Mouse (Mus musculus) embryonic facial prominence, embryonic 14.5 days (tissue): ENCODE results near the gene Srgap3. TPM values are rescaled to one million over a fixed set of nuclear protein-coding genes. Genes with fewer than 3 reads are reported as not detected.
"Not testable (repeated sequence)": the region's sequence is repeated elsewhere in the genome, so short reads cannot be mapped to it uniquely, and the experiment has no call there.

Experiments
- ATAC-seq: fragments of 200-750 bp; cut with Nextera tagmentation; 2 replicates; pipeline ENCODE4 v1.8.0; 2017; ENCODE audit warnings: low read depth, moderate number of reproducible peaks, moderate TSS enrichment
- DNase-seq: peaks from one replicate; pipeline ENCODE4 v3.0.0-alpha.2; 2015; ENCODE audit warnings: low spot score
- H3K27ac ChIP-seq: fragments of 300-500 bp; sonication (generic); replicated peaks from 2 replicates; pipeline ENCODE4 v1.5.1; 2014; ENCODE audit warnings: low read depth, mild to moderate bottlenecking, low read length, moderate library complexity
- H3K27me3 ChIP-seq: fragments of 300-500 bp; sonication (generic); replicated peaks from 2 replicates; pipeline ENCODE4 v1.6.1; 2014; ENCODE audit warnings: low read length; ENCODE audit not compliant: control insufficient read depth, insufficient read depth
- H3K36me3 ChIP-seq: fragments of 300-500 bp; sonication (generic); 2 replicates; pipeline ENCODE4 v1.6.1; 2014; ENCODE audit warnings: low read length, mixed read lengths; ENCODE audit not compliant: control insufficient read depth, insufficient read depth
- H3K4me1 ChIP-seq: fragments of 300-500 bp; sonication (generic); 2 replicates; pipeline ENCODE4 v1.6.1; 2014; ENCODE audit warnings: antibody characterized with exemption, low read length; ENCODE audit not compliant: control insufficient read depth, insufficient read depth
- H3K4me2 ChIP-seq: fragments of 300-500 bp; sonication (generic); 2 replicates; pipeline ENCODE4 v1.6.1; 2014; ENCODE audit warnings: low read depth, mild to moderate bottlenecking, low read length, moderate library complexity, mixed read lengths
- H3K4me3 ChIP-seq: fragments of 300-500 bp; sonication (generic); 2 replicates; pipeline ENCODE4 v1.5.1; 2014; ENCODE audit warnings: low read depth, mild to moderate bottlenecking, low read length
- H3K9ac ChIP-seq: fragments of 300-500 bp; sonication (generic); 2 replicates; pipeline ENCODE4 v1.6.1; 2014; ENCODE audit warnings: low read depth, mild to moderate bottlenecking, low read length, moderate library complexity, mixed read lengths
- H3K9me3 ChIP-seq: fragments of 300-500 bp; sonication (generic); 2 replicates; pipeline ENCODE4 v1.6.1; 2016; ENCODE audit warnings: low read length; ENCODE audit not compliant: control insufficient read depth
- WGBS: fragments of 180-500 bp; shearing (Covaris S2); extraction: QIAGEN DNeasy Blood & Tissue Kit; methylation state at CpG from one replicate; pipeline ENCODE4 v1.1.7; 2014; 5-methylcytosine and 5-hydroxymethylcytosine counted together
- polyA plus RNA-seq: library from polyadenylated mRNA; unstranded; fragments of >200 nt; fragmentation: Nextera tagmentation; extraction: Ambion mirVana; gene quantifications from 2 replicates; pipeline ENCODE4 v1.2.1, GENCODE M21; 2014

Srgap3 gene
- polyA plus RNA-seq, 1 experiment from 2014 or later = 8.4 TPM

- H3K4me3 ChIP-seq = no peak overlapping the region
- no peaks in the 10 kb centered on the region for H3K9me3 ChIP-seq
- H3K27me3 ChIP-seq = no peaks in the 10 kb centered on the region
- DNase-seq (no peak), ATAC-seq (no peak)
- no peak overlapping the region for H3K27ac ChIP-seq
- no peak overlapping the region for H3K4me2 ChIP-seq
- H3K36me3 ChIP-seq = no peaks in the 10 kb centered on the region
- H3K9ac ChIP-seq = no peak overlapping the region
- 91% methylated on average over 5 of the region's 5 CpGs for WGBS
- no peaks in the 10 kb centered on the region for H3K4me1 ChIP-seq
These were observed 226.5 kb downstream of the Srgap3 start for GRCm38 (mm10) chr6:112720409-112721080.

GRCm38 (mm10) chr6:112719983-112720382 lies 227.1 kb downstream of the Srgap3 start:
- Histone ChIP-seq H3K9me3 (no peaks in the 10 kb centered on the region), H3K36me3 (no peaks in the 10 kb centered on the region)
- 94% methylated on average over 1 of the region's 1 CpGs for WGBS

DNA sequence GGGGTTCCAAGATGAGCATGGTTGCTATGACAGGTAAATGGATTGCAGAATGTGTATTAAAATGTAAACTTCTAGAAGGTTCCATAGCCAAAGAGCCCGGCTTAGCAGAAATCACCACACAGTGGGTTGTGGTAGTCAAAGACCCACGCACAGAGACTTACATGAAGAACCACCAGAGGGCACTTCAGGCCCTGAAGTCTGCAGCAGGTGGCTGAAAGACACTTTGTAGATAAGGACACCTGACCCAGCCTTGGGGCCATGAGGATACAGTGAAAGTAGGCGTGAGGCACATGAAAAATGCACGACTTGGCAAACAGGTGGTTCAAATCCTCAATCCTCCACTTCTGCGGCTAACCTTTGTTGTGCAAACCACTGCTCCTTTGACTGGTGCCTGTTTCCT lies 229.9 kb downstream of the Srgap3 start:
- no peak overlapping the region for H3K4me2 ChIP-seq
- H3K9ac ChIP-seq = no peak overlapping the region
- no peaks in the 10 kb centered on the region for H3K27me3 ChIP-seq
- no peaks in the 10 kb centered on the region for H3K4me1 ChIP-seq
- H3K27ac ChIP-seq = no peak overlapping the region
- peak; percentile 47; the same call in 1 of the 2 replicates for ATAC-seq
- H3K9me3 ChIP-seq = no peaks in the 10 kb centered on the region
- peak; percentile 52 for DNase-seq
- H3K4me3 ChIP-seq = no peak overlapping the region
- WGBS = 54% methylated on average over 5 of the region's 5 CpGs
- no peaks in the 10 kb centered on the region for H3K36me3 ChIP-seq

More at GRCm38 (mm10) chr6:112719983-112720382, 227.1 kb downstream of the Srgap3 start:
- H3K9ac ChIP-seq = no peak overlapping the region
- H3K4me1 ChIP-seq = no peaks in the 10 kb centered on the region
- H3K4me3 ChIP-seq = no peak overlapping the region
- H3K27ac ChIP-seq = no peak overlapping the region
- H3K27me3 ChIP-seq = no peaks in the 10 kb centered on the region
- no peak overlapping the region for H3K4me2 ChIP-seq
- DNase-seq = no peak
- no peak for ATAC-seq

DNA sequence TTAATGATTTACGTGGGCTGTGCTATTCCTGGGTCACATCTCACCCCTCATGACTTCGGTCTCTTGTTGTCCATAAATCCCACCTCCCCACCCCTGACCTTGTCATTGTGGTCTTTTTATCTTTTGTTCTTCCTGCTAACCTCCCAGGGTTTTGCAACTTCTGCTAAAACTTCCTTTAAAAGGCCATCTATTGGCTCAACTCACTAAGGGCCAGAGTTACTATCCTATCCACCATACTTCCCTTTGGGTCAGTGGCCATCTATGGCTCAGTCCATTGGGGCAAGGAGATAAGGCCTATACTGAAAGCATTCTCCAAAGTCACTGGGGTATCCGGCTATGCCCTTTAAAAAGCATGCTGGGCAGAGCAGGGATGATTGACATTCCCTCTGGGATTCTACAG lies 233.1 kb downstream of the Srgap3 start:
- WGBS = 88% methylated on average over 3 of the region's 3 CpGs
- no peaks in the 10 kb centered on the region for H3K36me3 ChIP-seq
- no peaks in the 10 kb centered on the region for H3K27me3 ChIP-seq
- H3K27ac ChIP-seq = no peak overlapping the region
- H3K4me2 ChIP-seq = no peak overlapping the region
- H3K4me1 ChIP-seq = no peaks in the 10 kb centered on the region
- DNase-seq (no peak), ATAC-seq (no peak)
- no peaks in the 10 kb centered on the region for H3K9me3 ChIP-seq
- no peak overlapping the region for H3K4me3 ChIP-seq
- no peak overlapping the region for H3K9ac ChIP-seq

DNA sequence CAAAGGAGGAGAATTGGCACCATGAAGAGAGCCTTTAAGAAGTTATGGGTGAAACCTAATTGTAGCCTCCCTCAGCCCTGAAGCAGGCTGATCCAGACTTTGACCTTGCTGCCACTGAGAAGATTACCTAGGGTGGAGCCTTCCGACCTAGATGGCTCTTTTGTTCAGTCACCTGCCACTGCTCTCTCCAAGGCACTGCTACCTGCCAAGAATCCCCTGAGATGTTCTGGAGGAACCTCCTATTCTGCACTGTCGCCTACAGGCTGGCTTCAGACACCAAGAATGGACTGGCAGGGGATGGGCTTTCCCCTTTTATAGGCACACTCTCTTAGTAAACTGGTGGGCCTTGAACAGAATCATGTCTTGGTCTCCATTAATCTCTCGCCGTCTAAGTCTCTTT lies 244.8 kb downstream of the Srgap3 start:
- H3K4me3 ChIP-seq, H3K27ac ChIP-seq, ATAC-seq, H3K9me3 ChIP-seq, H3K27me3 ChIP-seq, DNase-seq, H3K9ac ChIP-seq, H3K4me1 ChIP-seq, H3K4me2 ChIP-seq, H3K36me3 ChIP-seq: not testable (repeated sequence)
- WGBS = 78% methylated on average over 4 of the region's 4 CpGs

DNA sequence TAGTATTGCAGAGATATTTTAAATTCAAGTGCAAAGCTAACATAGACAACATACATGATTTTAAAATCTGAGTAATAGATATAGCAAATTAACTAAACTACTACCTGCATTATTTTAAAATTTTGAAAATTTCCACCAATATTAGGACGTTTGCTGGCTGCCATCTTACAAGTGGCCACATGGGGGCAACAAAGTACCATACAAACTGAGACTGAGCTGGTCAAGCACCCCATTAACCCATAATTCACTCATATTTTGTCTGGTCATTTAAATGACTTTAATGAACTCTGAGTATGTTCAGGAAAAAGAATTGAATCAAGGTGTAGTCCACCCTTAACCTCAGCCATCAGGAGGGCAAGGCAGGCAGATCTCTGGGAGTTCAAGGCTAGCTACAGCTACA lies 246.7 kb downstream of the Srgap3 start:
- no peak overlapping the region for H3K9ac ChIP-seq
- H3K4me3 ChIP-seq = no peak overlapping the region
- 2% methylated on average over 1 of the region's 1 CpGs for WGBS
- H3K27me3 ChIP-seq = no peaks in the 10 kb centered on the region; the same call in 1 of the 2 replicates
- no peak overlapping the region for H3K27ac ChIP-seq
- H3K9me3 ChIP-seq = no peaks in the 10 kb centered on the region
- H3K36me3 ChIP-seq = no peaks in the 10 kb centered on the region
- H3K4me1 ChIP-seq = no peaks in the 10 kb centered on the region
- ATAC-seq (no peak), DNase-seq (peak; percentile 16)
- H3K4me2 ChIP-seq = no peak overlapping the region

DNA sequence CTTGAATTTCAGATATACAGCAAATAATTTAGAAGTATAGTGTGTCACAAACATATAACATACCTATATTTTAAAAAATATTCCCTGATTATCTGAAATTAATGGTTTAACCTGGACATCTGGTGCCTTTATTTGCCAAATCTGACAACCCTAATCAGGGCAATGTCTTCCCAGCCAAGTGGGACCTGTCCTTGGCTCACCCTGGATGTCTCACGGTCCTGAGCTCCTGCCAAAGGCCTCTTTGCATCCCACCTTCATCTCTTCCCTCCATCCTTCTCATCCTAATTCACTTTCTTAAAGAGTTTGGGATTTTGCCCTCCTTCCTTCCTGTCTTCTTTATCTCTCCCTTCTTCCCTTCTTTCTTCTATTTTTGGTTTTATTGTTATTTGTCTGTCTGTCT lies 248.0 kb downstream of the Srgap3 start:
- 52% methylated on average over 1 of the region's 1 CpGs for WGBS
- H3K27ac ChIP-seq = no peak overlapping the region
- H3K27me3 ChIP-seq = no peaks in the 10 kb centered on the region; the same call in 1 of the 2 replicates
- no peaks in the 10 kb centered on the region for H3K36me3 ChIP-seq
- no peak overlapping the region for H3K4me2 ChIP-seq
- DNase-seq (no peak), ATAC-seq (no peak)
- H3K4me3 ChIP-seq = no peak overlapping the region
- H3K4me1 ChIP-seq = no peaks in the 10 kb centered on the region
- no peaks in the 10 kb centered on the region for H3K9me3 ChIP-seq
- H3K9ac ChIP-seq = no peak overlapping the region

DNA sequence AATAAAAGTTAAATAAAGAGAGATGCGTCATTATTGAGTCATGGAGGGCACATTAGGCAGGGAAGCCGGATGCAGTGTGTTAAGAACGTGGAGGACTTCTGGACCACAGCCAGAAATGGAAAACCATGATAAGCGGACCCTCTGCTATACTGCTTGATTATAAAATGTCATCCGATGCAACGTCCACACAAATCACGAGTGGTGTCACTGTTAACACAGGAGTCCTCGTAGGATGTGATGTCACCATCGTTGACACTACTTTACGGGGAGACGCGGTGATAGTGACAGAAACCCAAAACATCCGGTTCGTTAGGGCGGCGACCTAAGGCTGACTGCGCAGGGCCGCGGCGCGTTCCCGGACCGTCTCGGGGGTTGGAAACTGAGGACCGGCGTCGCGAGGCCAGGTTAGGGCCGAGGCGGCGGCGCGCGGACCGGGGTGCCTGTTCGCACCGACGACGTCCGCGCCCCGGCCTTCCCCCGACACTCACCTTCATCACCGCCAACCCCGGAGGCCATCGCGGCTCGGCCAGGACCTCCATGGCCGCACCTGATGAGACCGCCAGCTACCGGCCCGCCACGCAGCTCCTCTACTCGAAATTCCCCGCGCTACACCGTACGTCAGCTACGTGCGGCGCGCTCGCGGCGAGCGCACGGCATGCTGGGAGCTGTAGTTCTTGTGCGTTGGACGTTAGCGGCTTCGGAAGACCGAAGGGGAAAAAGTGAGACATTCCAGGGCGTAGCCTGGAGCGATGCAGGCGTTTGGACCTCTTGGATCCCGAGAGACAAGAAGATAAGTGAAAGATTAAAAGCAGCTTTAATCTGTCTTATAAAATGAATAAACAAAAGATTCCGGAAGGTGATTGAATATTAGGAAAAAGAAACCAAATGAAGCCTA lies 250.8 kb downstream of the Srgap3 start, which contains the start of gene Rad18:
Gene Rad18, minus strand, starts transcription at position 631 of the 895 bp plus-strand sequence.
- no peaks in the 10 kb centered on the region for H3K4me1 ChIP-seq
- H3K9me3 ChIP-seq = no peaks in the 10 kb centered on the region
- 1% methylated on average over 48 of the region's 77 CpGs for WGBS
- ATAC-seq (peak; percentile 94), DNase-seq (peak; percentile 95)
- peak within 1 kb of the TSS; percentile 79 for H3K4me3 ChIP-seq
- H3K9ac ChIP-seq = peak within 1 kb of the TSS; percentile 80
- peak within 1 kb of the TSS; percentile 52 for H3K27ac ChIP-seq
- H3K36me3 ChIP-seq = peaks cover 17% of the 10 kb centered on the region; the same call in 1 of the 2 replicates
- peak within 1 kb of the TSS; percentile 85 for H3K4me2 ChIP-seq
- H3K27me3 ChIP-seq = no peaks in the 10 kb centered on the region; the same call in 1 of the 2 replicates
